Mouse (Mus musculus) intestine, embryonic 14.5 days (tissue): ENCODE measurements around the gene Fbln2. TPM values are rescaled to one million over a fixed set of nuclear protein-coding genes. Genes with fewer than 3 reads are reported as not detected.

Source experiments
- ATAC-seq: fragments of 200-750 bp; cut with Nextera tagmentation; replicated peaks from 2 replicates; pipeline ENCODE4 v1.8.0; 2017; ENCODE audit warnings: low read depth, moderate number of reproducible peaks, moderate TSS enrichment, moderate library complexity; ENCODE audit not compliant: low FRiP score, low TSS enrichment
- DNase-seq: peaks from one replicate; pipeline ENCODE4 v3.0.0-alpha.2; 2018; ENCODE audit warnings: low spot score
- H3K27ac ChIP-seq: fragments of 300-500 bp; sonication (generic); 2 replicates; pipeline ENCODE4 v1.5.1; 2014; ENCODE audit warnings: low read depth, mild to moderate bottlenecking, control low read depth
- H3K27me3 ChIP-seq: fragments of 300-500 bp; sonication (generic); replicated peaks from 2 replicates; pipeline ENCODE4 v1.6.1; 2014; ENCODE audit warnings: low read length, control low read depth; ENCODE audit not compliant: control insufficient read depth, insufficient read depth
- H3K36me3 ChIP-seq: fragments of 300-500 bp; sonication (generic); 2 replicates; pipeline ENCODE4 v1.6.1; 2014; ENCODE audit warnings: low read length, control low read depth; ENCODE audit not compliant: control insufficient read depth, insufficient read depth
- H3K4me1 ChIP-seq: fragments of 300-500 bp; sonication (generic); replicated peaks from 2 replicates; pipeline ENCODE4 v1.6.1; 2014; ENCODE audit warnings: low read length, control low read depth, mixed read lengths; ENCODE audit not compliant: control insufficient read depth, insufficient read depth
- H3K4me2 ChIP-seq: fragments of 300-500 bp; sonication (generic); 2 replicates; pipeline ENCODE4 v1.6.1; 2014; ENCODE audit warnings: low read length
- H3K4me3 ChIP-seq: fragments of 300-500 bp; sonication (generic); 2 replicates; pipeline ENCODE4 v1.5.1; 2014; ENCODE audit warnings: low read depth, low read length, control low read depth, mixed read lengths
- H3K9ac ChIP-seq: fragments of 300-500 bp; sonication (generic); 2 replicates; pipeline ENCODE4 v1.6.1; 2014; ENCODE audit warnings: mild to moderate bottlenecking, low read length
- H3K9me3 ChIP-seq: fragments of 300-500 bp; sonication (generic); 2 replicates; pipeline ENCODE4 v1.6.1; 2016; ENCODE audit warnings: low read length, control low read depth; ENCODE audit not compliant: control insufficient read depth
- WGBS: fragments of 180-500 bp; shearing (Covaris S2); extraction: QIAGEN DNeasy Blood & Tissue Kit; methylation state at CpG from one replicate; pipeline ENCODE4 v1.1.7; 2014; 5-methylcytosine and 5-hydroxymethylcytosine counted together
- polyA plus RNA-seq: library from polyadenylated mRNA; unstranded; fragments of >200 nt; fragmentation: Nextera tagmentation; extraction: Ambion mirVana; gene quantifications from 2 replicates; pipeline ENCODE4 v1.2.1, GENCODE M21; 2014

Gene Fbln2
- polyA plus RNA-seq, 1 experiment from 2014 or later = 49.0 TPM

DNA sequence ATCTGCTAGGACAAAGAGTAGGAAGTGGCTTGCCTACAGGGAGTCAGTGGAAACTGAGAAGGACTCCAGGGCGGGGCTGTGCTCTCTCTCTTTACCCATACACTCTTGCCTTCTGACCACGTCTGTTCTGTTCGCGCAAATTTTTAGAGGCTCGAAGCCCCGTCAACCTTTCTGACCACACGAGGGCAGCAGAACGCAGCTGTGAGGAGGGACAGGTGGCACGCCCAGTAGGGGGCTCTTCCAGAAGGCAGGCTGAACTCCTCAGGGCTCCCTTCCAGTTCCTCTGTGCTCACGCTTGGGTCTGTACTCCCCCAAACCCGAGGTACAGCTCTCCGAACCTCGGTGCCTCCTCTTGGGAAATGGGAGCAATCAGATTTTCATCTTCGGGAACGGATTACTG is 74.4 kb downstream of the Fbln2 start:
- ATAC-seq = no peak; the same call in 1 of the 2 replicates
- H3K36me3 ChIP-seq = no peaks in the 10 kb centered on the region
- H3K9me3 ChIP-seq = no peaks in the 10 kb centered on the region
- H3K4me1 ChIP-seq = no peaks in the 10 kb centered on the region
- H3K4me3 ChIP-seq = no peak overlapping the region
- WGBS = 5% methylated on average over 15 of the region's 15 CpGs
- H3K27me3 ChIP-seq = peaks cover 78% of the 10 kb centered on the region
- DNase-seq = peak; percentile 94
- no peak overlapping the region for H3K4me2 ChIP-seq
- no peak overlapping the region for H3K9ac ChIP-seq
- no peak overlapping the region for H3K27ac ChIP-seq

- Histone ChIP-seq H3K36me3 (no peaks in the 10 kb centered on the region), H3K27me3 (peaks cover 73% of the 10 kb centered on the region), H3K9me3 (no peaks in the 10 kb centered on the region), H3K27ac (no peak overlapping the region), H3K4me1 (no peaks in the 10 kb centered on the region), H3K9ac (no peak overlapping the region), H3K4me2 (no peak overlapping the region), H3K4me3 (no peak overlapping the region)
- DNase-seq = no peak
- WGBS = 63% methylated on average over 4 of the region's 4 CpGs
- no peak for ATAC-seq
Measured at GRCm38 (mm10) chr6:91287148-91287547, 74.9 kb downstream of the Fbln2 start.

DNA sequence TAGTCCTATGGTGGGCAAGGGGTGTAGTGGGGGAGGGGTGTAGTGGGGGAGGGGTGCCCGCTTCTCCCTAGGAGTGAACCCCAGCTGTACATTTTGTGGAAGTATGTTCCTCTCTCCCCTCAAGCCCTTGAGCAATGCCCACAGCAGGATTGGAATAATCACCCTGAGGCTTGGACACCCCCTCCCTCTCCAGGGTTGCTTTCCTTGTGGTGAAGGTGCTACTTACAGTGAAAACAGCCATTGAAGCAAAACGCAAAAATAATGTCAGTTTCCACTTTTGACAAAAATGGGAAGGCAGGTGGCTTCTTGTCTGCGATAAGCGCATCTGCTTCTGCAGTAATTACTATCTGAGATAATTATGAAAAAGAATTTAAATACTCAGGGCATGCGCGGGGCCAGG is 75.4 kb downstream of the Fbln2 start:
- ATAC-seq (no peak), DNase-seq (no peak)
- Histone ChIP-seq H3K9ac (no peak overlapping the region), H3K9me3 (no peaks in the 10 kb centered on the region), H3K4me3 (no peak overlapping the region), H3K27ac (no peak overlapping the region), H3K4me1 (no peaks in the 10 kb centered on the region), H3K4me2 (no peak overlapping the region), H3K36me3 (no peaks in the 10 kb centered on the region), H3K27me3 (peaks cover 70% of the 10 kb centered on the region)
- WGBS = 79% methylated on average over 6 of the region's 6 CpGs

DNA sequence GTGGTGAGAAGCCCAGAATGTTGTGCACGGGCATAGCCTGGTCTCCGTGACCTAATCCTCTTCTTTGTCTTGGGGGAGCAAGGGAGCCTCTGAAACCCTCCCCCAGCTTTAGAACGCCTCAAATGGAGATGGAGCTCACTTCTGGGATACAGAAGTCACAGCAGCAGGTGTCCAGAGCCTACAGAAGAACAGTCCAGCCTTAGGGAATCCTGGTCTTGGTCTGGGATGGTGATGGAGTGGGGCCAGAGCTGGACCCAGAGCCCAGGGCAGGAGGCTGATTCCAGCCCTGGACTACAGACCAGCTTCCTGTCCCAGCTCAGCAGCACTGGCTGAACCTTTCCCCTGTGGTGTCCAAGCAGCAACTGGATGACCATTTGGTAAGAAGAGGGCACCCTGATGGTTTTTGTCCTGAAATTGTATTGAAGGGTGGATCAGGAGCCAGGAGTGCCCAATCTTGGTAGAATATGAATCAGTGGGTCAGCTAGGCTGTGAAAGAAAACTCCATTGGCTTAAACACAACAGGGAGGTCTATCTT is 76.1 kb downstream of the Fbln2 start:
- Histone ChIP-seq H3K4me3 (no peak overlapping the region), H3K9me3 (no peaks in the 10 kb centered on the region), H3K36me3 (no peaks in the 10 kb centered on the region), H3K27ac (no peak overlapping the region), H3K4me1 (no peaks in the 10 kb centered on the region), H3K9ac (no peak overlapping the region), H3K4me2 (no peak overlapping the region), H3K27me3 (peaks cover 63% of the 10 kb centered on the region)
- ATAC-seq (no peak), DNase-seq (no peak)
- 63% methylated on average over 3 of the region's 3 CpGs for WGBS

DNA sequence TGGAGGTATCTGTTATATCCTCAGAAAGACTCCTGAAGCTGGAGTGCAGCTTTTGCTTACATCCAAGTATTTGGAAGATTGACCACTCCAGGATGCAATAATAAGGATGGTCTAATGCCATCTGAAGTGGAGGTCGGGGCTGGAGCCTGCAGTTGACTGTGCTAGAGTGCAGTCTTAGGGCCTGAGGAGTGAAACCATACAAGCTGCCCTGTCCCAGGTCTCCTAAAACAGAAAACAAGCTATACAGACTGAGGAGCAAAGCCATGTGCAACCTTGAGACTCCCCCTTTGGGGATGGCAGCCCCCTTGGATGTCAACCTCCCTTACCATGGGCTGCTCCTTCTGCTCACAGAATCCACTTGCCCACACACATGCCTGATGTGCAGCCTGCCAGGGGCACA is 76.7 kb downstream of the Fbln2 start:
- 78% methylated on average over 1 of the region's 1 CpGs for WGBS
- peaks cover 57% of the 10 kb centered on the region for H3K27me3 ChIP-seq
- no peak overlapping the region for H3K9ac ChIP-seq
- no peak overlapping the region for H3K27ac ChIP-seq
- H3K4me3 ChIP-seq = no peak overlapping the region
- H3K4me2 ChIP-seq = no peak overlapping the region
- no peak for ATAC-seq
- no peaks in the 10 kb centered on the region for H3K4me1 ChIP-seq
- no peaks in the 10 kb centered on the region for H3K36me3 ChIP-seq
- H3K9me3 ChIP-seq = no peaks in the 10 kb centered on the region
- no peak for DNase-seq

GRCm38 (mm10) chr6:91290937-91291336 is 78.7 kb downstream of the Fbln2 start:
- Histone ChIP-seq H3K36me3 (no peaks in the 10 kb centered on the region), H3K4me1 (no peaks in the 10 kb centered on the region), H3K9me3 (no peaks in the 10 kb centered on the region), H3K27me3 (peaks cover 37% of the 10 kb centered on the region), H3K27ac (no peak overlapping the region), H3K4me2 (no peak overlapping the region), H3K4me3 (no peak overlapping the region), H3K9ac (no peak overlapping the region)
- ATAC-seq (no peak), DNase-seq (no peak)
- 71% methylated on average over 10 of the region's 10 CpGs for WGBS

DNA sequence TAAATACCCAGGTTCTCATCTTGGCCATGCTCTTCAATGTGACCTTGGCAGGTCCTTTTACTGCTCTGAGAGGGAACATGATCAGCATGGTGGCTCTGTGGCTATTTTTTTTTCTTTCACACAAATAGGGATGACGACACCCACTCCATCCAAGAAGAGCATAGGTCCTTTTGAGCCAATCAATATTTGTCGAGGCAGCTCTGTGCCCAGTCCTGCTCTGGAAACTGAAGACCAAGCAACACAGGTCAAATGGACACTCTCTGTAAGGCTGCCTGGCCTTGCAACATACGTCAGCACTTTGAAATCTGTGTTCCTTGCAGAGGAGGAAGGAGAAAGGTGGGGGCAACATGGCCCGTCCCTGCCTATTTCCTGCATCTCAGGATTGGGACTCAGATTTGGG is 83.2 kb downstream of the Fbln2 start:
- no peak overlapping the region for H3K4me2 ChIP-seq
- ATAC-seq (no peak), DNase-seq (no peak)
- no peaks in the 10 kb centered on the region for H3K4me1 ChIP-seq
- H3K27ac ChIP-seq = no peak overlapping the region
- no peak overlapping the region for H3K9ac ChIP-seq
- no peaks in the 10 kb centered on the region for H3K9me3 ChIP-seq
- H3K36me3 ChIP-seq = no peaks in the 10 kb centered on the region
- no peak overlapping the region for H3K4me3 ChIP-seq
- WGBS = 64% methylated on average over 4 of the region's 4 CpGs
- no peaks in the 10 kb centered on the region for H3K27me3 ChIP-seq

GRCm38 (mm10) chr6:91298828-91299227 is 86.6 kb downstream of the Fbln2 start:
- 8% methylated on average over 6 of the region's 6 CpGs for WGBS
- Histone ChIP-seq H3K4me1 (no peaks in the 10 kb centered on the region), H3K4me3 (no peak overlapping the region), H3K9me3 (no peaks in the 10 kb centered on the region), H3K27ac (no peak overlapping the region), H3K4me2 (no peak overlapping the region), H3K27me3 (no peaks in the 10 kb centered on the region), H3K36me3 (no peaks in the 10 kb centered on the region), H3K9ac (no peak overlapping the region)
- DNase-seq = no peak
- no peak for ATAC-seq

GRCm38 (mm10) chr6:91300079-91300478 is 87.8 kb downstream of the Fbln2 start:
- DNase-seq (no peak), ATAC-seq (no peak)

More at GRCm38 (mm10) chr6:91300079-91300478, 87.8 kb downstream of the Fbln2 start:
- Histone ChIP-seq H3K4me2 (no peak overlapping the region), H3K4me3 (no peak overlapping the region), H3K9ac (no peak overlapping the region), H3K36me3 (no peaks in the 10 kb centered on the region), H3K27ac (no peak overlapping the region), H3K9me3 (no peaks in the 10 kb centered on the region), H3K27me3 (no peaks in the 10 kb centered on the region), H3K4me1 (no peaks in the 10 kb centered on the region)
- WGBS = 68% methylated on average over 3 of the region's 3 CpGs
